Mouse (Mus musculus) megakaryocyte-erythroid progenitor cell, adult 5-6 weeks (primary cell): Measurements from ENCODE around the gene Zfp316. TPM values are rescaled to one million over a fixed set of nuclear protein-coding genes. Genes with fewer than 3 reads are reported as not detected.

Source experiments
- ATAC-seq: replicated peaks from 2 replicates; pipeline ENCODE4 v1.8.0; 2016; ENCODE audit warnings: mild to moderate bottlenecking, inconsistent platforms; ENCODE audit not compliant: severe bottlenecking, poor library complexity, low FRiP score, low TSS enrichment
- total RNA-seq, 2 experiments: library from RNA; stranded (forward) in 1 of 2; stranded (reverse) in 1 of 2; fragments of 200-1000, 215-1000 nt in 1 of 2; fragments of >200 nt in 1 of 2; fragmentation: Nextera tagmentation in 1 of 2; gene quantifications; 2 replicates each; pipeline ENCODE4 v1.2.3; 2014 to 2017

The Zfp316 gene
- total RNA-seq, 2 experiments from 2014 or later: 3.5 to 3.7 TPM

DNA sequence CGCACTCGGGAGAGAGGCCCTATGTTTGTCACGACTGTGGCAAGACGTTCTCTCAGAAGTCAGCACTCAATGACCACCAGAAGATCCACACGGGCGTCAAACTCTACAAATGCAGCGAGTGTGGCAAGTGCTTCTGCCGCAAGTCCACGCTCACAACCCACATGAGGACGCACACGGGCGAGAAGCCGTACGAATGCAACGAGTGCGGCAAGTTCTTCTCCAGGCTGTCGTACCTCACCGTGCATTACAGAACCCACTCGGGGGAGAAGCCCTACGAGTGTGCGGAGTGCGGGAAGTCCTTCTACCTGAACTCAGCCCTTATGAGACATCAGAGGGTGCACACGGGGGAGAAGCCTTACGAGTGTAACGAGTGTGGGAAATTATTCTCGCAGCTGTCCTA lies 24.9 kb downstream of the Zfp316 start:
- ATAC-seq: no peak

- ATAC-seq: no peak
Observed at GRCm38 (mm10) chr5:143236036-143236435, 33.8 kb downstream of the Zfp316 start.

DNA sequence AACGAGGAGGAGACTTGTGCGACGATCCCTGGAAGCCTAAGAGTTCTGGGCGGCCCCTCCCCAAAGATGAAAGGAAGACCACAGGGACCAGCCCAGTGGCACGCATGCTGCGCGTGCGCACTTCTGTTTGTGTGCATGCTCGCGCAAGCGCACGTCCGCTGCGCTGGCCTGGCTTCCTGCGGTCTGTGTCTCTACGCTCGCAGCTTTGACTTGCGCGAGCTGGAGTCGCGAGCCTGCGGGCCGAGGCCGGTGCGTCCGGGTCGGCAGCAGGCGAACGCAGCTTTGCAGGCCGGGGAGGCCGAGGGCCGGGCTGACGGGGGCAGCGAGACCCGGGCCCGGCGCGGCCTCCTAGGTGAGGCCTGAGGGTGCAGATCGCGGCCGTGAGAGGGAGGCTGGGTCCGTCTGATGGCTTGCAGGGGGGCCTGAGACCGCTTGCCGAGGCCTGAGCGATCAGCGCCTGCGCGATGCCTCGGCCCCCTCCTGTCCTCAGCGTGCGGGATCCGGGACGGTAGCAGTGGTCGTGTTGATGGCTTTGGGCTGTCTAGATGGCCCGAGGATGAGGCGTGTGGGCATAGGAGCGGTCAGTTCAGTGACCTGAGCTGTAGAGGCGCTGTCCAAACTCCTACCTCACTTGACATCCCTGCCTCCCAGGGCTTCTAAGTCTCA lies 34.7 kb downstream of the Zfp316 start, which contains the start of gene Zfp12:
Zfp12 (plus strand) TSS at position 136 of the 666 bp plus-strand sequence.
- peak; percentile 89 for ATAC-seq

DNA sequence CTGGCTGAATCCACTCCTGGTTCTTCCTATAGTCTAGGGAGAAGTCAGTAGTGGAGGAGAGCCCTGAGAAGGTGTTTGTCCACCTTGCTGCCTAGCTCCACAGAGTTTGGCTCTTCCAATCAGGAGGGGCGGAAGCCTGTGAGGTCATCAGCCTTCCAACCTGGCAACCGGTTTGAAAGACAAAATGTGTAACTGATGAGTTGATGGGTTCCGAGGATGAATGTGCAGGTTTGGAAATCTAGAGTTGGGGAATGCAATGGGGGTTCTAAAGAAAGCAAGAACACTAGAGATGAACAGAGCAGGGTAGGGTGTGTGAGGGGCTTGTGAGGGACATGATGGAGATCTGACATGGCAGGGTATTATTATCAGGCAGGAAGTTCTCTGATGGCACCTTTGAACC lies 43.0 kb downstream of the Zfp316 start, which contains the start of gene Spdye4a:
Spdye4a (minus strand) TSS at position 101 of the 400 bp plus-strand sequence.
- ATAC-seq: no peak

GRCm38 (mm10) chr5:143222287-143222686 lies 47.5 kb downstream of the Zfp316 start:
- ATAC-seq: no peak

DNA sequence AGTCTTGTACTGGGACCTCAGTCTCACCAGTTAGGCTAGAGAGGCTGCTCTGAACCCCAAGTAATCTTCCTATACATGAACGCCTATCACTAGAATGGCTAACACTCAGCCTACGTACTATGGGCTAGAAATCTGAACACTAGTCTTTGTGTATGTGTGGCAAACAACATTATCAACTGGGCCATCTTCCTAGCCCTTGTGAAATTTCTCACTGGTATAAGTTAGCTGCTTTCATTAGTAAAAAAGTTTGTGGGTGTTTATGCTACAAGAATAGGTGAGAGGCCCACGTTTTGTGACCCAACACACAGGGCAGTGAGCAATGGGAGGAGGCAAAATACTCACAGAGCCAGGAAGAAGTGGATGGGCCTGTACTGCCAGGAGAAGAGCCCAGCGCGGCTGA lies 48.8 kb downstream of the Zfp316 start:
- ATAC-seq: no peak

DNA sequence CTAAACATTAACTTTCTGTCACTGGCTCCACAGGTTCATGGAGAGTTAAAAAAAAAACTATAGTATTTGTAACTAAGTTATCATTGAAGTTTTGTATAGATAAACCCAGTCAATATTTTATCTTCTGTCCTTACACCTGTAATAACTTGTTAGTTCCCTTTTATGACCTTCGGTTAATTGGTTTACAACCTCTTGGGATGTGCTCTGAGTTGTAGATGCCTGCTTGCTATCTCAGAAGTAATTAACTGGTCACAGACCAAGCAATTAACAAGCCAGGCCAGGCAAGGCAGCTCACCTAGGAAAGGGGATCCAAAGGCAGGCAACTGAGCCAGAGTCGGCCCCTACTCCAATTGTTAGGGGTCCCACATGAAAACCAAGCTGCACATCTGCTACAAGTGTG lies 56.0 kb downstream of the Zfp316 start:
- ATAC-seq: no peak

- ATAC-seq: no peak
Observed at GRCm38 (mm10) chr5:143205015-143205414, 64.8 kb downstream of the Zfp316 start.

Other genes with a start within 250 kb of the Zfp316 start
- gene Rnf216, start 157.0 kb downstream of the Zfp316 start, total RNA-seq (2014; fragmentation: Nextera tagmentation): 41.0 and 62.7 TPM in 2 replicates
- gene Rnf216, start 157.0 kb downstream of the Zfp316 start, total RNA-seq (2017): 60.5 and 91.5 TPM in 2 replicates
- gene Olfr718-ps1, start 122.4 kb downstream of the Zfp316 start, total RNA-seq (2014; fragmentation: Nextera tagmentation): not detected in 2 replicates
- gene Olfr718-ps1, start 122.4 kb downstream of the Zfp316 start, total RNA-seq (2017): not detected in 2 replicates
- 8.4 and 12.6 TPM in 2 replicates for gene Rbak, start 89.2 kb downstream of the Zfp316 start, total RNA-seq (2014; fragmentation: Nextera tagmentation)
- gene Rbak, start 89.2 kb downstream of the Zfp316 start, total RNA-seq (2017): 5.6 and 8.5 TPM in 2 replicates
- gene Spdye4b, start 89.0 kb downstream of the Zfp316 start, total RNA-seq (2014; fragmentation: Nextera tagmentation): 2.9 TPM in 1 of 2 replicates, not detected in the other
- gene Spdye4b, start 89.0 kb downstream of the Zfp316 start, total RNA-seq (2017): not detected in 2 replicates
- gene Spdye4a, start 43.1 kb downstream of the Zfp316 start, total RNA-seq (2014; fragmentation: Nextera tagmentation): not detected in 2 replicates
- gene Spdye4a, start 43.1 kb downstream of the Zfp316 start, total RNA-seq (2017): not detected in 2 replicates
- 12.6 and 15.6 TPM in 2 replicates for gene Zfp12, start 34.9 kb downstream of the Zfp316 start, total RNA-seq (2014; fragmentation: Nextera tagmentation)
- 10.6 and 17.4 TPM in 2 replicates for gene Zfp12, start 34.9 kb downstream of the Zfp316 start, total RNA-seq (2017)
- not detected in 2 replicates for gene Zfp853, start 23.6 kb upstream of the Zfp316 start, total RNA-seq (2014; fragmentation: Nextera tagmentation)
- not detected in 2 replicates for gene Zfp853, start 23.6 kb upstream of the Zfp316 start, total RNA-seq (2017)
- 60.6 and 64.4 TPM in 2 replicates for gene E130309D02Rik, start 45.3 kb upstream of the Zfp316 start, total RNA-seq (2014; fragmentation: Nextera tagmentation)
- gene E130309D02Rik, start 45.3 kb upstream of the Zfp316 start, total RNA-seq (2017): 10.5 and 23.6 TPM in 2 replicates
- gene Zdhhc4, start 59.2 kb upstream of the Zfp316 start, total RNA-seq (2014; fragmentation: Nextera tagmentation): 70.6 and 74.5 TPM in 2 replicates
- 23.2 and 40.8 TPM in 2 replicates for gene Zdhhc4, start 59.2 kb upstream of the Zfp316 start, total RNA-seq (2017)
- gene Grid2ip, start 87.3 kb upstream of the Zfp316 start, total RNA-seq (2014; fragmentation: Nextera tagmentation): not detected in 2 replicates
- not detected in 2 replicates for gene Grid2ip, start 87.3 kb upstream of the Zfp316 start, total RNA-seq (2017)
- 50.5 and 62.6 TPM in 2 replicates for gene Kdelr2, start 133.8 kb upstream of the Zfp316 start, total RNA-seq (2014; fragmentation: Nextera tagmentation)
- 70.8 and 84.3 TPM in 2 replicates for gene Kdelr2, start 133.8 kb upstream of the Zfp316 start, total RNA-seq (2017)
- gene Daglb, start 194.6 kb upstream of the Zfp316 start, total RNA-seq (2014; fragmentation: Nextera tagmentation): 15.7 and 23.9 TPM in 2 replicates
- 10.3 and 12.4 TPM in 2 replicates for gene Daglb, start 194.6 kb upstream of the Zfp316 start, total RNA-seq (2017)